Mouse (Mus musculus): ENCODE data around the gene Wsb1.
"Not testable (repeated sequence)": the region's sequence is repeated elsewhere in the genome, so short reads cannot be mapped to it uniquely, and the experiment has no call there.

Wsb1 gene

GRCm38 (mm10) chr11:79254391-79255098 lies at the start of gene Wsb1:
Wsb1 (minus strand) TSS chr11:79254671.
- DNase-seq, result peak; percentile 95

GRCm38 (mm10) chr11:79304245-79304644 lies 49.8 kb upstream of the Wsb1 start:
- not testable (repeated sequence) for DNase-seq

GRCm38 (mm10) chr11:79303109-79303508 lies 48.6 kb upstream of the Wsb1 start:
- no peak for DNase-seq

- peak; percentile 40 for DNase-seq
Observed at GRCm38 (mm10) chr11:79299719-79300431, 45.4 kb upstream of the Wsb1 start.

- no peak for DNase-seq
Observed at GRCm38 (mm10) chr11:79296856-79297491, 42.5 kb upstream of the Wsb1 start, which contains the start of gene Gm9964. Gm9964 (minus strand) TSS chr11:79296906.

GRCm38 (mm10) chr11:79296167-79296566 lies 41.7 kb upstream of the Wsb1 start:
- DNase-seq, result peak; percentile 40

GRCm38 (mm10) chr11:79293971-79294370 lies 39.5 kb upstream of the Wsb1 start:
- DNase-seq, result no peak

- DNase-seq, result no peak
Observed at GRCm38 (mm10) chr11:79293025-79293424, 38.6 kb upstream of the Wsb1 start.

GRCm38 (mm10) chr11:79292130-79292529 lies 37.7 kb upstream of the Wsb1 start:
- DNase-seq, result no peak

GRCm38 (mm10) chr11:79291651-79292050 lies 37.2 kb upstream of the Wsb1 start:
- DNase-seq, result no peak

- peak; percentile 75 for DNase-seq
Observed at GRCm38 (mm10) chr11:79290473-79290872, 36.0 kb upstream of the Wsb1 start.

- DNase-seq, result no peak
Observed at GRCm38 (mm10) chr11:79288913-79289640, 34.6 kb upstream of the Wsb1 start.

- DNase-seq, result no peak
Observed at GRCm38 (mm10) chr11:79288278-79288843, 33.9 kb upstream of the Wsb1 start.

- DNase-seq, result peak; percentile 68
Observed at GRCm38 (mm10) chr11:79287447-79287846, 33.0 kb upstream of the Wsb1 start.

GRCm38 (mm10) chr11:79286305-79286799 lies 31.9 kb upstream of the Wsb1 start:
- no peak for DNase-seq

- no peak for DNase-seq
Observed at GRCm38 (mm10) chr11:79283350-79284030, 29.0 kb upstream of the Wsb1 start.

- DNase-seq, result no peak
Observed at GRCm38 (mm10) chr11:79281396-79281795, 26.9 kb upstream of the Wsb1 start.

GRCm38 (mm10) chr11:79279732-79280405 lies 25.4 kb upstream of the Wsb1 start:
- no peak for DNase-seq

GRCm38 (mm10) chr11:79273757-79274156 lies 19.3 kb upstream of the Wsb1 start:
- no peak for DNase-seq

- DNase-seq, result no peak
Observed at GRCm38 (mm10) chr11:79273039-79273438, 18.6 kb upstream of the Wsb1 start.

- peak; percentile 74 for DNase-seq
Observed at GRCm38 (mm10) chr11:79267171-79267570, 12.7 kb upstream of the Wsb1 start.
